Mouse (Mus musculus): ENCODE measurements around the gene Colgalt2.

DNA sequence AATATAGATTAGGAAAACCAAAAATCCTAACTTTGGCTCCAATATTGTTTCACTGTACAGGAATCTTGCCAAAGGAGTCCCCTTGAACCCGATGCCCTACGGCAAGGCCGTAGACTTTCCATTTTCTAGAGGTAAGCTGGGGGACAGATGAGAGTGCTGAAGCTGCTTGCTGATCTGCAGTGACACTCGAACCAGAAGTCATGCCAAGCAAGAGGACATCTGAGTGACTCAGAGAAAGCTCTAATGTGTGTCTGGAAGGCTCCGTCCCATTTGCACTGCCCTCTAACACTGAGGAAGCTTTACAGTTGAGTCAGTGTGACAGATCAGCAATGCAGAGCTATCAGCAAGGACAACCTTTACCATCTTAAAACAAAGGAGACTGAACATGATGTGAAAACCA, 21.3 kb upstream of the Colgalt2 start:
- TF ChIP-seq GATA1 (IDR thresholded peaks at IDR 0.05; ENCODE audit: borderline replicate concordance, low read length) (no peak), FLI1 (IDR thresholded peaks at IDR 0.05; ENCODE audit: low read length) (no peak)

Data from megakaryocyte, embryonic 14.5 days (primary cell).